Mouse (Mus musculus) heart, embryonic 15.5 days (tissue): ENCODE results near the gene Agbl1. TPM values are rescaled to one million over a fixed set of nuclear protein-coding genes. Genes with fewer than 3 reads are reported as not detected.

Experiments used
- ATAC-seq: fragments of 200-750 bp; cut with Nextera tagmentation; replicated peaks from 2 replicates; pipeline ENCODE4 v1.8.0; 2017; ENCODE audit warnings: low read depth, moderate TSS enrichment; ENCODE audit not compliant: insufficient number of reproducible peaks, insufficient read depth, low FRiP score
- H3K27ac ChIP-seq: fragments of 300-500 bp; sonication (generic); 2 replicates; pipeline ENCODE4 v1.5.1; 2015; ENCODE audit warnings: mild to moderate bottlenecking, inconsistent platforms
- H3K27me3 ChIP-seq: fragments of 300-500 bp; sonication (generic); 2 replicates; pipeline ENCODE4 v1.6.1; 2015; ENCODE audit warnings: inconsistent platforms
- H3K36me3 ChIP-seq: fragments of 300-500 bp; sonication (generic); 2 replicates; pipeline ENCODE4 v1.6.1; 2015; ENCODE audit warnings: mild to moderate bottlenecking, inconsistent platforms
- H3K4me1 ChIP-seq: fragments of 300-500 bp; sonication (generic); replicated peaks from 2 replicates; pipeline ENCODE4 v1.6.1; 2015; ENCODE audit warnings: inconsistent platforms
- H3K4me2 ChIP-seq: fragments of 300-500 bp; sonication (generic); 2 replicates; pipeline ENCODE4 v1.6.1; 2015; ENCODE audit warnings: inconsistent platforms, mild to moderate bottlenecking, moderate library complexity
- H3K4me3 ChIP-seq: fragments of 300-500 bp; sonication (generic); 2 replicates; pipeline ENCODE4 v1.5.1; 2015; ENCODE audit warnings: mild to moderate bottlenecking, inconsistent platforms
- H3K9ac ChIP-seq: fragments of 300-500 bp; sonication (generic); 2 replicates; pipeline ENCODE4 v1.6.1; 2015; ENCODE audit warnings: mild to moderate bottlenecking, inconsistent platforms
- H3K9me3 ChIP-seq: fragments of 300-500 bp; sonication (generic); replicated peaks from 2 replicates; pipeline ENCODE4 v1.6.1; 2016; ENCODE audit warnings: inconsistent platforms
- WGBS: fragments of 180-500 bp; shearing (Covaris S2); methylation state at CpG from one replicate; pipeline ENCODE4 v1.1.7; 2015; ENCODE audit warnings: mixed read lengths; 5-methylcytosine and 5-hydroxymethylcytosine counted together
- polyA plus RNA-seq: library from polyadenylated mRNA; unstranded; fragments of >200 nt; fragmentation: Nextera tagmentation; extraction: Ambion mirVana; gene quantifications from 2 replicates; pipeline ENCODE4 v1.2.1, GENCODE M21; 2015

Gene Agbl1
- polyA plus RNA-seq, 1 experiment from 2014 or later: 0.05 TPM

GRCm38 (mm10) chr7:76282831-76283230 is 53.1 kb downstream of the Agbl1 start:
- Histone ChIP-seq H3K4me1 (no peaks in the 10 kb centered on the region), H3K27ac (no peak overlapping the region), H3K4me2 (no peak overlapping the region), H3K27me3 (no peaks in the 10 kb centered on the region), H3K9ac (no peak overlapping the region), H3K36me3 (no peaks in the 10 kb centered on the region), H3K4me3 (no peak overlapping the region), H3K9me3 (no peaks in the 10 kb centered on the region)
- 61% methylated on average over 2 of the region's 2 CpGs for WGBS
- no peak for ATAC-seq

GRCm38 (mm10) chr7:76287531-76287930 is 57.8 kb downstream of the Agbl1 start:
- Histone ChIP-seq H3K27me3 (no peaks in the 10 kb centered on the region), H3K27ac (no peak overlapping the region), H3K4me3 (no peak overlapping the region), H3K9me3 (no peaks in the 10 kb centered on the region), H3K36me3 (no peaks in the 10 kb centered on the region), H3K4me2 (no peak overlapping the region), H3K9ac (no peak overlapping the region), H3K4me1 (no peaks in the 10 kb centered on the region)
- no peak for ATAC-seq
- 79% methylated on average over 3 of the region's 3 CpGs for WGBS

GRCm38 (mm10) chr7:76321866-76322553 is 92.3 kb downstream of the Agbl1 start:
- no peaks in the 10 kb centered on the region for H3K27me3 ChIP-seq
- H3K36me3 ChIP-seq: no peaks in the 10 kb centered on the region
- no peaks in the 10 kb centered on the region for H3K4me1 ChIP-seq
- no peaks in the 10 kb centered on the region for H3K9me3 ChIP-seq
- no peak overlapping the region for H3K27ac ChIP-seq
- no peak overlapping the region for H3K4me3 ChIP-seq
- H3K4me2 ChIP-seq: no peak overlapping the region
- 64% methylated on average over 4 of the region's 4 CpGs for WGBS
- no peak overlapping the region for H3K9ac ChIP-seq
- no peak for ATAC-seq

GRCm38 (mm10) chr7:76326091-76326490 is 96.4 kb downstream of the Agbl1 start:
- H3K27me3 ChIP-seq: no peaks in the 10 kb centered on the region
- H3K27ac ChIP-seq: no peak overlapping the region
- H3K4me2 ChIP-seq: no peak overlapping the region
- no peak overlapping the region for H3K4me3 ChIP-seq
- WGBS: 48% methylated on average over 2 of the region's 2 CpGs
- no peaks in the 10 kb centered on the region for H3K9me3 ChIP-seq
- H3K4me1 ChIP-seq: no peaks in the 10 kb centered on the region
- no peak for ATAC-seq
- H3K9ac ChIP-seq: no peak overlapping the region
- H3K36me3 ChIP-seq: no peaks in the 10 kb centered on the region

- no peaks in the 10 kb centered on the region for H3K9me3 ChIP-seq
- H3K9ac ChIP-seq: no peak overlapping the region
- H3K36me3 ChIP-seq: no peaks in the 10 kb centered on the region
- no peak for ATAC-seq
- H3K27ac ChIP-seq: no peak overlapping the region
- WGBS: 88% methylated on average over 4 of the region's 4 CpGs
- no peak overlapping the region for H3K4me3 ChIP-seq
- no peaks in the 10 kb centered on the region for H3K4me1 ChIP-seq
- H3K4me2 ChIP-seq: no peak overlapping the region
- H3K27me3 ChIP-seq: no peaks in the 10 kb centered on the region
These were observed 109.6 kb downstream of the Agbl1 start for GRCm38 (mm10) chr7:76339308-76339707.

GRCm38 (mm10) chr7:76341601-76342000 is 111.9 kb downstream of the Agbl1 start:
- 88% methylated on average over 1 of the region's 1 CpGs for whole genome bisulfite sequencing
- H3K27ac ChIP-seq: no peak overlapping the region
- no peaks in the 10 kb centered on the region for H3K4me1 ChIP-seq
- no peak overlapping the region for H3K4me2 ChIP-seq
- H3K4me3 ChIP-seq: no peak overlapping the region
- no peaks in the 10 kb centered on the region for H3K27me3 ChIP-seq
- no peaks in the 10 kb centered on the region for H3K36me3 ChIP-seq
- ATAC-seq: no peak
- H3K9ac ChIP-seq: no peak overlapping the region
- no peaks in the 10 kb centered on the region for H3K9me3 ChIP-seq

GRCm38 (mm10) chr7:76353469-76353868 is 123.8 kb downstream of the Agbl1 start:
- WGBS: 50% methylated on average over 10 of the region's 10 CpGs
- ATAC-seq: no peak
- Histone ChIP-seq H3K4me2 (no peak overlapping the region), H3K4me1 (no peaks in the 10 kb centered on the region), H3K36me3 (no peaks in the 10 kb centered on the region), H3K27ac (no peak overlapping the region), H3K27me3 (no peaks in the 10 kb centered on the region), H3K9ac (no peak overlapping the region), H3K9me3 (no peaks in the 10 kb centered on the region), H3K4me3 (no peak overlapping the region)

GRCm38 (mm10) chr7:76354510-76354909 is 124.8 kb downstream of the Agbl1 start:
- H3K4me3 ChIP-seq: no peak overlapping the region
- no peak for ATAC-seq
- no peaks in the 10 kb centered on the region for H3K36me3 ChIP-seq
- H3K27ac ChIP-seq: no peak overlapping the region
- no peaks in the 10 kb centered on the region for H3K4me1 ChIP-seq
- no peak overlapping the region for H3K9ac ChIP-seq
- WGBS: 19% methylated on average over 3 of the region's 3 CpGs
- no peaks in the 10 kb centered on the region for H3K9me3 ChIP-seq
- H3K27me3 ChIP-seq: no peaks in the 10 kb centered on the region
- H3K4me2 ChIP-seq: no peak overlapping the region

GRCm38 (mm10) chr7:76371269-76371668 is 141.6 kb downstream of the Agbl1 start:
- H3K4me1 ChIP-seq: peaks cover 5% of the 10 kb centered on the region
- no peak overlapping the region for H3K4me2 ChIP-seq
- no peak overlapping the region for H3K9ac ChIP-seq
- no peaks in the 10 kb centered on the region for H3K27me3 ChIP-seq
- ATAC-seq: no peak
- no peak overlapping the region for H3K27ac ChIP-seq
- H3K36me3 ChIP-seq: no peaks in the 10 kb centered on the region
- H3K4me3 ChIP-seq: no peak overlapping the region
- 77% methylated on average over 4 of the region's 4 CpGs for WGBS
- no peaks in the 10 kb centered on the region for H3K9me3 ChIP-seq

- ATAC-seq: no peak
- no peak overlapping the region for H3K9ac ChIP-seq
- no peaks in the 10 kb centered on the region for H3K36me3 ChIP-seq
- no peak overlapping the region for H3K4me2 ChIP-seq
- no peaks in the 10 kb centered on the region for H3K9me3 ChIP-seq
- H3K4me1 ChIP-seq: no peaks in the 10 kb centered on the region
- 88% methylated on average over 3 of the region's 3 CpGs for WGBS
- H3K4me3 ChIP-seq: no peak overlapping the region
- H3K27ac ChIP-seq: no peak overlapping the region
- no peaks in the 10 kb centered on the region for H3K27me3 ChIP-seq
These were observed 149.8 kb downstream of the Agbl1 start for GRCm38 (mm10) chr7:76379493-76379892.

- no peak overlapping the region for H3K27ac ChIP-seq
- H3K27me3 ChIP-seq: no peaks in the 10 kb centered on the region
- no peak for ATAC-seq
- 76% methylated on average over 2 of the region's 2 CpGs for WGBS
- no peaks in the 10 kb centered on the region for H3K9me3 ChIP-seq
- no peak overlapping the region for H3K9ac ChIP-seq
- no peak overlapping the region for H3K4me3 ChIP-seq
- H3K36me3 ChIP-seq: no peaks in the 10 kb centered on the region
- H3K4me2 ChIP-seq: no peak overlapping the region
- no peaks in the 10 kb centered on the region for H3K4me1 ChIP-seq
These were observed 152.3 kb downstream of the Agbl1 start for GRCm38 (mm10) chr7:76381986-76382385.

GRCm38 (mm10) chr7:76389240-76389639 is 159.6 kb downstream of the Agbl1 start:
- no peak overlapping the region for H3K4me3 ChIP-seq
- no peaks in the 10 kb centered on the region for H3K27me3 ChIP-seq
- H3K9ac ChIP-seq: no peak overlapping the region
- no peaks in the 10 kb centered on the region for H3K9me3 ChIP-seq
- ATAC-seq: no peak
- H3K36me3 ChIP-seq: no peaks in the 10 kb centered on the region
- no peak overlapping the region for H3K4me2 ChIP-seq
- WGBS: 64% methylated on average over 5 of the region's 5 CpGs
- H3K27ac ChIP-seq: no peak overlapping the region
- H3K4me1 ChIP-seq: peaks cover 5% of the 10 kb centered on the region; the same call in 1 of the 2 replicates
